Comparison of ENCODE assay signal across 10 mouse cellular contexts in the genomic region with DNA sequence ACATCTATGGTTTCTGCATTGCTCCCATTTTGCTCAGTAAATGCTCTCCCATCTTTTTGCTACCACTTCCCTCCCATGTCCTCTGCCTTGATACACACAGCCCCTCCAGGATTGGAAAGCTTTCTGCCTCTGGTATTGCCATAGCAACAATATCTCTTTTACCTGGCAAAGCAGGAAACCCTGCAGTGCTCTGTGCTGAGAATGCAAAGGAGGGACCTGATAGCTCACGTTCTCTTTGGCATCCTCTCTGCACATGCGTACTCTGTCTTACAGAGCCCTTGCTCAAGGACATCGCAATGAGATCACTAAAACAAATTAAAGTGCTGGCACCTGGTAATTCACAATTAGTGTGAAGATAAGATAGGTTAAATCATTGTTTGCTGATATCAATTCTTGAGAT. TPM values are rescaled to one million over a fixed set of nuclear protein-coding genes. Genes with fewer than 3 reads are reported as not detected.
DNase-seq lines count a peak whose midpoint lies in the region; ATAC-seq lines count a peak whose summit lies in the region.
"Had no signal": no experiment of that assay in that cellular context is flagged by ENCODE, and none has a peak within 500 bp of the region (broad histone marks: within the 10 kb centered on the region; RNA-seq: fewer than 3 reads in every experiment).

No protein-coding gene starts in this region.

- H3K27ac ChIP-seq in neural tube, embryonic 13.5 days (replicated peaks): peak overlapping the region; percentile 49; the same call in 1 of the 2 replicates
- peak overlapping the region; percentile 99 for H3K27ac ChIP-seq in liver, embryonic 13.5 days
- H3K27ac ChIP-seq in stomach, embryonic 16.5 days (ENCODE audit: low read length): no peak overlapping the region

- peak; percentile 4 for DNase-seq in embryo, embryonic 11 days
- no peak for DNase-seq in embryo, embryonic 9.5 days (ENCODE audit: extremely low spot score)
- no peak for DNase-seq in neural tube, embryonic 10.5 days (ENCODE audit: extremely low spot score, low spot score)
- no peak for DNase-seq in liver, embryonic 13.5 days
- DNase-seq in lung, postnatal 36 days: no peak
- DNase-seq in thymus, postnatal 14 days: no peak
- DNase-seq: cerebellum, adult 2 months; kidney, postnatal 25 days had no signal

- no peaks in the 10 kb centered on the region for H3K9me3 ChIP-seq in neural tube, embryonic 13.5 days
- H3K9me3 ChIP-seq in liver, embryonic 13.5 days (replicated peaks): no peaks in the 10 kb centered on the region
- H3K9me3 ChIP-seq in stomach, embryonic 16.5 days (replicated peaks; ENCODE audit: control insufficient read depth, low read length): no peaks in the 10 kb centered on the region

- H3K4me2 ChIP-seq in neural tube, embryonic 13.5 days: no peak overlapping the region
- H3K4me2 ChIP-seq in liver, embryonic 13.5 days: no peak overlapping the region
- no peak overlapping the region for H3K4me2 ChIP-seq in stomach, embryonic 16.5 days (ENCODE audit: low read depth, low read length)

- H3K4me3 ChIP-seq in neural tube, embryonic 13.5 days: no peak overlapping the region
- H3K4me3 ChIP-seq in liver, embryonic 13.5 days (replicated peaks): no peak overlapping the region
- H3K4me3 ChIP-seq in stomach, embryonic 16.5 days (replicated peaks; ENCODE audit: low read length): no peak overlapping the region

- 54% methylated on average over 3 of the region's 3 CpGs for WGBS in neural tube, embryonic 13.5 days
- 65% methylated on average over 3 of the region's 3 CpGs for WGBS in liver, embryonic 13.5 days (ENCODE audit: insufficient replicate concordance)
- WGBS in stomach, embryonic 16.5 days: 60% methylated on average over 3 of the region's 3 CpGs

- ATAC-seq in neural tube, embryonic 13.5 days (ENCODE audit: low read depth): 0 out of 2 replicates have a peak, but pooled peaks have one; percentile 40
- no peak for ATAC-seq in liver, embryonic 13.5 days (ENCODE audit: low read depth)
- peak; percentile 49; the same call in 1 of the 2 replicates for ATAC-seq in stomach, embryonic 16.5 days (ENCODE audit: insufficient read depth, low FRiP score)

- H3K27me3 ChIP-seq in neural tube, embryonic 13.5 days: no peaks in the 10 kb centered on the region
- no peaks in the 10 kb centered on the region for H3K27me3 ChIP-seq in liver, embryonic 13.5 days
- no peaks in the 10 kb centered on the region for H3K27me3 ChIP-seq in stomach, embryonic 16.5 days (ENCODE audit: control insufficient read depth, insufficient read depth, low read length)

- no peak overlapping the region for H3K9ac ChIP-seq in neural tube, embryonic 13.5 days
- peak overlapping the region; percentile 46 for H3K9ac ChIP-seq in liver, embryonic 13.5 days
- H3K9ac ChIP-seq in stomach, embryonic 16.5 days (ENCODE audit: low read length): no peak overlapping the region

- H3K4me1 ChIP-seq in neural tube, embryonic 13.5 days (replicated peaks): peaks cover 42% of the 10 kb centered on the region
- H3K4me1 ChIP-seq in liver, embryonic 13.5 days (replicated peaks): peaks cover 89% of the 10 kb centered on the region
- H3K4me1 ChIP-seq in stomach, embryonic 16.5 days (ENCODE audit: control insufficient read depth, insufficient read depth, low read length): peaks cover 39% of the 10 kb centered on the region

- peaks cover 36% of the 10 kb centered on the region for H3K36me3 ChIP-seq in neural tube, embryonic 13.5 days
- H3K36me3 ChIP-seq in liver, embryonic 13.5 days: peaks cover 47% of the 10 kb centered on the region
- 0 out of 2 replicates have a peak, but pooled peaks cover 8% of the 10 kb centered on the region for H3K36me3 ChIP-seq in stomach, embryonic 16.5 days (ENCODE audit: control insufficient read depth, insufficient read depth, low read length)

RNA-seq across cellular contexts. Expression of a gene that starts 51.3 kb away (rescaled TPM):
- 33.1 and 36.1 TPM in 2 replicates for polyA plus RNA-seq in neural tube, embryonic 13.5 days (2015; fragmentation: Nextera tagmentation; extraction: Ambion mirVana)
- 14.4 and 19.8 TPM in 2 replicates for polyA plus RNA-seq in liver, embryonic 13.5 days (2015; fragmentation: Nextera tagmentation; extraction: Ambion mirVana)
- polyA plus RNA-seq in stomach, embryonic 16.5 days (2015; fragmentation: Nextera tagmentation; extraction: Ambion mirVana): 35.1 and 35.6 TPM in 2 replicates
